Mouse (Mus musculus): ENCODE measurements at regions not wholly inside any gene's neighbourhood (a gene's known extent, or its start where the extent isn't known, plus 50 kb on each side); places are given as distances from the start of the nearest gene placed in this dataset.

DNA sequence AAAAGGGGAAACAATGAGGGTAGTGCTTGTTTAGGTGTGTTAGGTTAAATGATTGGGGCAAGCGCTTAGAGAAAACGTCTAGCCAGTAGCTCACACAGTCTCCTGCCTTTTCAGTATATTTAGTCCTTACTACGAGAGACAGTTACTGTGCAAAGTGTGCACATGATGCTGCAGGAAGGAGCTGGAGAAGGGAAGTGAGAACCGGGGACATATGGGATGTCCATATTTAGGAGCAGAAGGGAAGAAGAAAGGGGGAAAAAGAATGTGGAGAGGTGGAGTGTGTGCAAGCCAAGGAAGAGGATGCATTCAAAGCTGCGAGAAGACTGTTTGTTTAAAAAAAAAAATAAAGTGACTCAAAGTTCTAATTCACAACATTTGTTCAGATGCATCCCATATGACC, 227.8 kb upstream of the Sash1 start:
- no peak for DNase-seq (ENCODE audit: low read depth, low spot score)
- WGBS, result 64% methylated on average over 5 of the region's 5 CpGs

DNA sequence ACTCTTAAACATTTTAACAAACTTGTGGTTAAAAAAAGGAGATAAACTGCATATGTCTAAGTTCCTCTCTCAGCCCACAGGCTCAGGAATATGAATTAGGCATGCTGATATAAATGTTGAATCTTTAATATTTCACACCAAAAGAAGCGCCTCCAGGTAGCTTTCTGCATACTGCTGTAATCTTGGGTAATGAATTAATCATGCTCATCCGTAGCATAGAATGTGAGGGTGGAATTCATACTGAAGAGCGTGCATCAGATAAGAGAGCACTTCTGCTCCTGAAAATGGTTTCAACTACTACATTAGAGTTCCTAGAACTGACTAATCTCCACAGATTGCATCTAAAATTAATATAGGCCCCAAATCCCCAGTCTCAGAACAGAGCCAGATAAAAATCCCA, 225.2 kb upstream of the Sash1 start:
- WGBS, result 95% methylated on average over 3 of the region's 3 CpGs

DNA sequence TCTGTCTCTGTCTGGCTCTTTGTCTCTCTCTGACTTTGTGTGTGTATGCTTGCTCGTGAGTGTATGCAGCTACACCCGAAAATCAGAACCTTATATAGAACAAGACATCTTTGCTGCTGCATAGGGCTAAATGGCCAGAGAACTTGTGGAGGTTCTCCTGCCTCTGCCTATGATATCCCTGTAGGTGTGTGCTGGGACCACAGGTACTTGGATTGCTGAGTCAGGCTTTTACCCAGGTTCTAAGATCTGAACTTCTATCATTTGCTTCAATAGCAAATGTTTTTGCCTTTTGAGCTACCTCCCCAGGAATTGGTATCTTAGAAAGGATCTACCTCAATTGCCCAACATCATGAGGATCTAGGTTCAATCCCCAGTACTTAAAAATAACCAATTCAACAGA, 210.3 kb upstream of the Sash1 start:
- DNase-seq (ENCODE audit: low read depth, low spot score), result no peak
- 78% methylated on average over 2 of the region's 2 CpGs for WGBS

More for the DNA sequence above, 225.2 kb upstream of the Sash1 start:
- no peak for DNase-seq (ENCODE audit: low read depth, low spot score)

DNA sequence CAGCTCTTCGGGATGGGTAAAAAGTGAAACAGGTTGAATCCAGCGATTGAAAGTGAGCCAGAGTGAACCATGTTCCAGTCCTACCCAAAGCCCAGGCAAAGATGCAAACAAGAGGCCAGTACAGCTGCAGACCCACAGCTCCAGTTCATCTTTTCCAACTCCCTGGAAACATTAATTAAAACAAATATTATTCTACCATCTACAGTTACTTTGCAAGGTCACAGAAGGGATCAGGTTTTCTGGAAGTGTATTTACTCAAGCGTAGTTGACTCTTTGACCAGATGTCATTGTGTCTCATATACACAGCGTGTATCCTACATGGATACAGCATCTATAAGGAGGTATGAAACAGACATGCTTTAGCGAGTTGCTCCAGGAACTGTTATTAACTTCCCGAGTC, 209.3 kb upstream of the Sash1 start:
- WGBS, result 71% methylated on average over 6 of the region's 6 CpGs
- DNase-seq (ENCODE audit: low read depth, low spot score), result no peak

DNA sequence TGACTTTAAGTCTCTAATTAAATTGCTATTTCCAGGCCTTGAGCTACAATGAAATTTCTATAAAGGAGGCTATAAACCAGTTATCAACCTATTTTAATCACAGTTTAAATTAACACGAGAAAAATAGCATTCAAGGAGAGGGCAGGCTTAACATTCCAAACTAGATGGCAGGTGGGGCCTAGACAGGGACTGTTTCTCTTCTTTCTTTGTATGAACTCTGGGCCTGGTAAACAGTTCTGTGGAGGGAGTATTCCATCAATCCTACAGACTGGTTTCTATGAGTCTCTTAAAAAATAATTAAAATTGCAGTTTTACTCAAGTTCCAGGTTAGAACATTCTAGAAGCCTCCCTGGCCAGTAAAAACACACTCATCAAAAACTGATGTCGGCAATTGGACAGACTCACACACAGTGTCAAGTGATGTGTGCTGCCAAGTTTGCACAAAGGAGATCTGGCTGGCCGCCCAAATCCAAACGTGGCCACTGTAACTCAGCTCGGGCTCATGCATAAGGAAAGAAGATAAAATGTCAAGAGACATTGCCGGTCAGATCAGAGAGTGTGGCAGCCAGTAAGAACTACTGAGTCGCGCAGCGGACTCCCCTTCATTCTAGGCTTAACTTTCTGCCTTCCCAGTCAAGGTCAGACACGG, 206.5 kb upstream of the Sash1 start:
- 34% methylated on average over 10 of the region's 10 CpGs for WGBS
- no peak for DNase-seq (ENCODE audit: low read depth, low spot score)

DNA sequence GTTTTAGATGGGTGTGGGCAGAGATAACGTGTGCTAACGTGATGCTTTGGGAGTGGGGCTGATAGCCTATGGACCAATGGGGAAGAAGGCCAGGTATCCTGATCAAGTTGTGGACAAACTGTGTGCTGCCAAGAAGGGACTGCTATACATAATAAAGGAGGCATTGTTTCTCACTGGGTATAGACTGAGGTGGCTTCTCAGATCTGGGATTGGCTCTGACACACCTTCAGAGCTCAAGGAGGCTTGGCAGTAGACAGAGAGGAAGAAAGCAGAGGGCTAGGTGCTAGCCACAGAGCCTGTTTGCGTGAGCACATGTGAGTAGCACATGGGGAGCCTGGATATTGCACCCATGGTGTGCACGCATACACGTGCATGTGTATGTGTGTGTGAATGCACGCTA, 205.1 kb upstream of the Sash1 start:
- 63% methylated on average over 6 of the region's 6 CpGs for WGBS
- DNase-seq (ENCODE audit: low read depth, low spot score), result no peak

DNA sequence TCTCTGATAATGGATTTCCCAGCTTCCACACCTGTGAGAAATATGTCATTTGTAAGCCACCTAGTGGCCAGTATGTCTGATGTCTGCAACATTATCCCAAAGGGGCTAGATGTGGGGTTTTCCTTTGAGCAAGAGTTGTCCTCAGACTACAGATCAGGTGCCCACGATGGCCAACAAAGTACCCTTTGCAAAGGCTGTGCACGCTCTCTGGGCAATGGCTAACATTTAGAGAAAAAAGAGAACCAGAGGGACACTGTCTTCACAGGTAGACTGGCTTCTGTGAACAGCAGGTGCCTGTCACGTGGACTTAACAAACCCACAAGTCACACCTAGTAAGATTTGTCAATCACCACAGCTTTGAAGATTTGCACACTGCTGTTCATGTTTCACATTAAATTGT, 202.0 kb upstream of the Sash1 start:
- WGBS, result 89% methylated on average over 3 of the region's 3 CpGs
- DNase-seq (ENCODE audit: low read depth, low spot score), result no peak

DNA sequence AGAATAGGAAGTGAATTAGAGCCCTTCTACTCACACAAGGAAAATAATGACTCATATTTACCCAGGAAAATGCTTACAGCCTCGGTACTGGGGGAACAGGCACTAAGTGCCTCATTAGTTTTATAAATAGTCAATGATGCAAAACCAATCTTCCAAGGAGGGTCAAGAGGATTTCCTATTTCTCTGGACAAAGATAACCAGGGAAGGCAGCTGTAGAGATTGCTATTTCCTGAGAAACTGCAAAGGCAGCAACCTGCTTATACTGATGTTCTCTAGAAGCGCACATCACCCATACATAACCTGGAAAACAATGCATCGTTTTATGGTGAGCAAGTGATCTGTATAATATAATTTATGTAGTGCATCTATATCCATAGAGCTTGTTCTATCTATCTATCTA, 201.3 kb upstream of the Sash1 start:
- 60% methylated on average over 3 of the region's 3 CpGs for WGBS
- DNase-seq (ENCODE audit: low read depth, low spot score), result no peak

DNA sequence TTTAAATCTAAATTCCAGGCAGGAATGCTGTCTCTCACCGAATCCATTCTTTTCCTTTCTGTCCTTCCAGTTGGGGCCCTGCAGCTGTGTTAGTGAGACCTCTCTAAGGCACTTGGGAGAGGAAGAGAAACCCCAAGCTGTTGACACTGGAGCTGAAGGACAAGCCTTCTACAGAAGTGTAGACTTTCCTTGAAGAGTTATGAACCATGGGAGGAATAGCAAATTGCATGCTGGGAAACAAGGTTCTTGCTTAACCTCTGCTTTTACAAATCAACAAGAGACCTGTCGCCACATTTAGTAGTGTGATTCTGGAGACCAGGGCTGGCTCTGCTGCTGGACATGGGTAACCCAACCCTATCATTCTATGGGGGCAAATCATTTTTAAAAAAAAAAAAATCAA, 200.8 kb upstream of the Sash1 start:
- 90% methylated on average over 2 of the region's 2 CpGs for WGBS
- DNase-seq (ENCODE audit: low read depth, low spot score), result no peak

DNA sequence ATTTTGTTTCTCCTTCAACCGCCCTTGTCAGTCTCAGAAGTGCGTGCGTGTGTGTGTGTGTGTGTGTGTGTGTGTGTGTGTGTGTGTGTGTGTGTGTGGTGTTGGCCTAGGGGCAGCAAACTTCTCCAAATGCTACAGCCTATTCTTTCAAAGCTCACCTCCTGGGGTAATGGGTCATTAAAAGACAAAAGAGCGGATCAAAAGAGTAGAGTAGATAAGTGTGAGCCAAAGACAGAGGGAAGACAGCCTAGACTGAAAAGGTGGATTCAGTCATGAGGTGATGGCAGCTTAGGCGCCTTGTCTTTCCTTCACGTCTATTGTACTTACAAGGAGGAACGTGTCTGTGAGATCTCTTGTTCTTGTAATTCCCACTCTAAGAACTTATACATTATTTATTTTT, 199.6 kb upstream of the Sash1 start:
- no peak for DNase-seq (ENCODE audit: low read depth, low spot score)
- WGBS, result 90% methylated on average over 7 of the region's 7 CpGs

DNA sequence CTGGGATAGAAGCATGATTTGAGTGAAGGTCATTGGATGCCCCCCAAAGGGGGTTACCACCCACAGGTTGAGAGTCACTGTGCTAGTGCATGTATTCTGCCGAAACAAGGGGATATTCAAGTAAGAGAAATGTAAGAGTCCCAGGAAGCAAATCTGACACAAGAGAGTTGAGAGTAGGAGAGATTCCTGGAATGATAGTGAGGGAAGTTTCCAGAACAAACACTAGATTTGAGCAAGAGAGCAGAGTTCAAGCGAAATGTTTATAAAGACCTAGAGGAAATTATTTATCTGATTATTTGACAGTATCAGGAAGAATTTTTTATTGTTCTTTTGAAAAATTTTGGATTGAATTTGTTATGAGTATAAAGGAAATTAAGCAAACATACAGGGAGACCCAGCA, 189.0 kb upstream of the Sash1 start:
- no peak for DNase-seq (ENCODE audit: low read depth, low spot score)
- WGBS, result 79% methylated on average over 2 of the region's 2 CpGs

DNA sequence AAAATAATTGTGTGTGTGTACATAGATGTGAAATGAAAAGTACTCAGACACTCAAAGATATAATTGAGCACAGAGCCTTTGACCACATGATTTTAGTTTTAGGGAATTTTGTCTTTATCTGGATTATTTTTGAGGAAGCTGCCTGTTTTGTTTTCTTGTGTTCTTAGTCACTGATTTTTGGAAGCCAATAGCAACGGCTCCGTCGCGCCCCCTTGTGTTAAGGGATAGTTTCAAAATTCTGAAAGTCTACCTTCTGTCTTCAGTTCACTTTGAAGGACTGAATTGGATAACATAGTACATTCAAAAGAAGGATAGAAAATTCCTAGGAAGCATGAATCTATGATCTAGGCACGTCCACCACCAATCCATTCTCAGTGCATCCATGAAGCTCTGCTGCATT, 185.8 kb upstream of the Sash1 start:
- WGBS, result 14% methylated on average over 5 of the region's 5 CpGs

DNA sequence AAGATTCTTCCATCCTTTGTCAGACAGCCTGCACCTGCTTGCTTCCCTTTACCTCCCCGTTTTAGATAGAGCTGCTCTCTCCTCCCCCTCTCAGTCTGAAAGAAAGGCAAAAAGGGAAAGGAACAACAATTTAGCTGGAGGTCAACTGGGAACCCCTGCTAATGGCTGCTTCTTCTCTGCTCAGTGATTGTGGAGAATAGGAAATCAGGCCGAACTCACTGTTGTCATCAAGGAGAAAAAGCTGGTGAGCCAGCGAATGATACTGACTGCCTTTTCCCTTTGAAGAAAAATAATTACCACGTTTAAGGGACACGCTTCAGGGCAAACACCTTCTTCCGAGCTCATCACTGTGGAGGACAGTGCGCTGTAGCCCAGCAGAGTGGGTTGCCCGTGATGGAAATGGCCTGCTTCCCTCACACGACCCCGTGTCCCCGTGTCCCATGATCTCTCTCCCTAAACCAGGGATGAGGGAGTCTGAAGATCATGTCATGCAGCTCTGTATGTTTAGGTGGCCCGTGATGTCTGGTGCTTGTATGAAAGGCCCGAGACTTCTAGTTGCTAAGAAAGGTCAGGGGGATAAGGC, 183.8 kb upstream of the Sash1 start:
- no peak for DNase-seq (ENCODE audit: low read depth, low spot score)
- 82% methylated on average over 13 of the region's 13 CpGs for WGBS

More for the DNA sequence above, 185.8 kb upstream of the Sash1 start:
- DNase-seq (ENCODE audit: low read depth, low spot score), result no peak

DNA sequence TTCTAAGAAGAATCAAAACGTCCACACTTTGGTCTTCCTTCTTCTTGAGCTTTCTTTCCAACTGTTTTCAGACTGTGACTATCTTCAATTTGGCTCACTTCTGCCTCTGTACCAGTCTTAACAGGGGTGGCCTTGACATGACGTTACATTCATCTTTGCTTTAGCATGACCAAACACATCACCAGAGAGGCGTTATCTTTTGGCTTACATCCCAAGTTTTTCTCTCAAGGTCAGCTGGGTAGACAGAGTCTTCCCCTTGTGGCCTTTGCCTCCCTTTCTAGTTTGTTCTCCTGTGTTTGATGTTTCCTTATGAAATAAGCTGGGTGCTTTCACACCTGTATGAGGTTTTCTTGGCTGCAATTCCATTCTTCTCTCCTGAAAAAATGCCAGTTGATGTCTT, 180.7 kb upstream of the Sash1 start:
- no peak for DNase-seq (ENCODE audit: low read depth, low spot score)
- 37% methylated on average over 3 of the region's 3 CpGs for WGBS

DNA sequence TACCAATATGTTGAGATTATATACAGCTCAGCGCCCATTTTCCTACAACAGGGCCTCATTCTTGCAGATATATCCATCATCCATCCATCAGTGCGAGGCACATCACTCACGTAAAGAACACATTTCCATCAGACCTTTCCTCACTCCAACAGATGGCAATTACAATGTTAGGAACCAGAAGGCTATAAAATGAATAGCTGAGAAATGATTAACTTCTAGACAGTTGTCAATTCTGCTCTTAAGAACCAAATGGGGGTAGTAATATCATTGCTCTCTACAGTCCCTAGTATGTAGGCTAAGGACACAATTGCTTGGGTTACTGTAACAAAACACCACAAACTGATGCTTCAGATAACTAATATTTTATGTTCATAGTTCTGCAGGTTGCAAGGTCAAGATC, 176.1 kb upstream of the Sash1 start:
- no peak for DNase-seq (ENCODE audit: low read depth, low spot score)
- 40% methylated on average over 3 of the region's 3 CpGs for WGBS

DNA sequence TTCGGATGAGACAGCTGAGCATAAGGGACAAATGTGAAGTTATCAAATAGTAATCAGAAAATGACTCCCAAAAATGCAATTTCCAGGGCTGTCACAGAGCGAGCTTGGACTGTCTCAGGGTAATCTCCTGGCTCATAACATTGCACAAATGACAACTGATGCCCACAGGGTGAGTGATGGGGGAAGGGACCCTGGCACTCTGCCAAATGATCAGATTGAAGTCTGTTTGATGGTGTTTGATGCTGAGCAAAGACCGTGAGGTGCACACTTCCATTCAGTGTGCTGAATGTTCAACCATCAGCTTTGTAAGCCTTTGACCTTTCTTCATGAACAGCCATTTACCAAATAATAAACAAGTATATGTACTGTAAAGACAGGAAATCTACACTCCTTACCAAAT, 169.4 kb upstream of the Sash1 start:
- DNase-seq (ENCODE audit: low read depth, low spot score), result no peak
- 63% methylated on average over 3 of the region's 3 CpGs for WGBS

DNA sequence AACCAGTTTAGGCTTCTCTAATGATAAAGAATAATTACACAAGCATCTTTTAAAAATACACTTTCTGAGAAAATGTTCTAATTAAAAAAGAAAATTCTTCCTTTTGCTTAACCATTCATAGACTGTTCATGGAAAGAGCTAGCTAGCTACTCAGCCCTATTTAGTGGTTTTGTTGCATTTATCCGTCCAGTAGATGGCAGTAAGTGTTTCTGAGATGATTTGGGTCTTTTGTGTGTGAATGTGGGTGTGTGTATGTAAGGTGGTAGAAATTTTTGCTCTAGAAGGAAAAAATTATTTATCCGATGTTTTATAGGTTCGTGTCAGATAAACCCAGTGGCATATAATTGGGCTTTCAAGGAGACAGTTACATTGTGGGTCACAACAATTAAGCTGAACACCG, 167.5 kb upstream of the Sash1 start:
- DNase-seq (ENCODE audit: low read depth, low spot score), result no peak

DNA sequence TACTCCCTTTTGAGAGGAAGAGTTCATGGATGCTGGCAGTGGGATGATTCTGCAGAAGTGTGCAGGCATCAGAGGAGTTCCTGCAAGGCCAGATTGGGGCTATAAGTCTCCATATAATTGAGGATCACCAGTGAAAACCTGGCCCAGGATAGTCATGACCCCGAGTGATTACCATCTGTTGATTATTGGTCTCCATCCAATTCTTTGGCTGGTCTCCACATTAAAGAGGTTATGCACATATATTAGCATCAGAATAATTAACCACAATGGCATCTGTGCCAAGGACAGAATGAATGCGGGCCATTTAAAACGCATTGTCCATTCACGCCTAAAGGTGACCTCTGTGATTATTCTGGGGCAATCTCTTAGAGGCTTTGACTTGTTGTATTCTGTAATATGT, 161.5 kb upstream of the Sash1 start:
- DNase-seq (ENCODE audit: low read depth, low spot score), result no peak
- 83% methylated on average over 4 of the region's 4 CpGs for WGBS

More for the DNA sequence above, 167.5 kb upstream of the Sash1 start:
- WGBS, result 38% methylated on average over 4 of the region's 4 CpGs

DNA sequence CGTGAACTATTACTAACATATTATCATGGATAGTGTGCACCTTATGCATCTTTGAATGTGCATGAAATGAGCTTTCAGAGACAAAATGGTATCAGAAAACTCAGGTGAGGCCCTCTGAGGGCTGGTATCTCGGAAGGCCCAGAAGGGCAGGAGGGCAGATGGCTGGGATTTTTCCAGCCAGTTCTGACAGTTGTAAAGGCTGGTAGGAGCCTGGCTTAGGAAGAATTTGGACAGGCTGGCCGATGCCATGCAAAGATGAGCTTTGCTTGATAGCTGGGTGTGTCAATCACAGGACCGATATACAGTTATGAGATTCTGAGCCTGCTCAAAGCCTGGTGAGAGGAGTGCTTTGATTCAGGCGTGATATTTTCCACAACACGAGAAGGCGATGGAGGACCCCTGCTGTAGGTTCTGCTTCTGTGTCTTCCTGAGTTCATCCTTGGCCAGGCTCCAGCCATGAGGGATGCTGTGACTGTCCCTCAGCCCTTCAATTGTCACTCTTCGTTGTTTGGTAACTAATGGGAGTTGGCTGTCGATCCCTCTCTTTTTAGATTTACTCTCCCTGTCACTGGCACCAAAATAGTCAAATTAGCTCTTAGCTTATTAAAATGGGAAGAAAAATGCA, 159.0 kb upstream of the Sash1 start:
- no peak for DNase-seq (ENCODE audit: low read depth, low spot score)

DNA sequence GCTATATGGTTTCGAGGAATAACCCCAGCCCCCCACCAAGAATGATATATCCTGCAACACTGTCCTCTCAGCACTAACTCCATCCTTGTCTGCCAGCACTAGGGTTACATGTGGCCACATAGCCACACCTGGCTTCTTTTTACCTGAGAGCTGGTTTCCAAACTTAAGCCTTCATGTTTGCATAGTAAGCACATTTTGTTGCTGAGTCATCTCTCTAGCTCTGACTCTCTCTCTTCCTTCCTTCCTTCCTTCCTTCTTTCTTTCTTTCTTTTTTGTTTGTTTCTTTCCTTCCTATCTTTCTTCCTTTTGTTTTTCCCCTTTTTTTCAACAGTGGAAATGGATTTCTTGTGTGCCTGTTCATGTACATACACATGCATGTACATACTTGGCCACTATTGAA, 157.6 kb upstream of the Sash1 start:
- WGBS, result 97% methylated on average over 1 of the region's 1 CpGs
- DNase-seq (ENCODE audit: low read depth, low spot score), result no peak

More for the DNA sequence above, 159.0 kb upstream of the Sash1 start:
- 88% methylated on average over 9 of the region's 9 CpGs for WGBS

DNA sequence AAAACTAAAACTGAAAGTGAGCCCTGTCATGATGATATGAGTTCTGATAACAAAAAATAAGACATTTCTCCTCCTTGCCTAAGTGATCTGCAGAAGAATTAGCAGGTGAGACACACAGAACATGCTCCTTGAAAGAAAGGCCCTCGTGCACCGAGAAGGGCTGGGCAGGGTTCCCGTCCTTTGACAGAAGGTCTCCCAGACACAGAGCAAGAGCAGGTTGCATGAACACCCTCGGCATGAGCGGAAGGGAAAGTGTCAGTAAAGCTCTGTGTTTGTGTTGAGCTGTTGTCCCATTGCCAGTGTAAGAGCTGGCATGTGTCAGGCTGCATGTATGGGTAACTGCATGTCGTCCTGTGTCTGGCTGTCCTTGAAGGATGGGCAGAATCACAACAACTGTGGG, 144.6 kb upstream of the Sash1 start:
- 57% methylated on average over 6 of the region's 6 CpGs for WGBS
- no peak for DNase-seq (ENCODE audit: low read depth, low spot score)

Data from large intestine, adult 2 months (tissue).